Mouse (Mus musculus): ENCODE results near the gene Znrf3. TPM values are rescaled to one million over a fixed set of nuclear protein-coding genes. Genes with fewer than 3 reads are reported as not detected.

Znrf3 gene
- total RNA-seq, 2 experiments from 2014 or later = 20.2 to 24.1 TPM

DNA sequence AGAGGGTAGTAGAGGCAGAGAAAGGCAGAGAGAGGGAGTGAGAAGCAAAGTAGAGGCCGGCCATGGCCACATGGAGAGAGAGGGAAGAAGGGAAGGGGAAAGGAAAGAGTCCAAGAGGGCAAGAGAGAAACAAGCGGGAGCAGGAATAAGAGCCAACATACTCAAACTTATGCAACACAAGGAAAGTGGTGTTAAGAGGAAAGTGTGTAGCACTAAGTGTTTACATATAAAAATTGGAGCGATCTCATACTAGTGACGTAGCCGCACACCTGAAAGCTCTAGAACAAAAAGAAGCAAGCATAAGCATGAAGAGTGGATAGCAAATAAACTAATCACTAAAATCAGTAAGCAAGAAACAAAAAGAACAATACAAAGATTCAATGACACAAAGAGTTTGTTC lies 95.2 kb downstream of the Znrf3 start:
- DNase-seq (ENCODE audit: low spot score in 2 of 2) = no peak
- Histone ChIP-seq H3K4me3 (no peak overlapping the region), H3K27ac (no peak overlapping the region)
- no peak for TF ChIP-seq CTCF (conservative IDR thresholded peaks at IDR 0.05)

DNA sequence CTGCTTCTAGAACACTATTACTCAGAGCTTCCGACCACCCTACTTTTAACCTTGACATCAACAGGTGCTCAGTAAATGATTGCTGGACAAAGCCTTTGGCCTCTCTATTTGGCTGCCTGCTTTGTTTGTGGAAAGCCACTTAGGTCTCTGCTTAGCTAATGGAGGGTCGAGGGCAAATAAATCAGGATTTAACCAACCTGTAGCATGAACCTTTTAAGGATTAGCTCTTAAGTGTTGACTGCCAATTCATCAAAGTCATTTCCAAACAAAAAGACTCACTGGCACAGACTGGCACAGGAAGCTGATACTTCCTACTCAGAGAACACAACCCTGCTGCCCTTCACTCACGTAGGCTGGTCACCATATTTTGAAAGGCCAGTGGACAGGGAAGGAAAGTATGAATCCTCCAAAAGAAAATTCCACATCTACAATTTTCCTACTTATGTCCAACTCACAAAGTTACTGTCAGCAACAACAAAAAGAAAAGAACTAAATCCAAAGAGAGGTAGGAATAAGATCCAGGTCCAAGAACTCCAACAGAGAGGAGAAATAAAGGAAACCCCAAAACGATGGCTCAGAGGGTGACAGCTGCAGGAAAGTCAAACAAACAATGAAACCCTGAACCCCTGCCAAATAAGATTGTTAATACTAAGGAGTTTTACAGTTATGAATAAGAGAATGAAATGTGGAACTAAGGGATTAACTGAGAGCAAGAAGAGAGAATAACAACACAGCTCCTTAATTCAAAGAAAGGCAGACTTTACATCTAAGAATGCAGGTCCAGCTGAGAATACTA lies 97.6 kb downstream of the Znrf3 start:
- TF ChIP-seq CTCF (conservative IDR thresholded peaks at IDR 0.05) = no peak
- DNase-seq (ENCODE audit: low spot score in 2 of 2) = no peak
- no peak overlapping the region for H3K27ac ChIP-seq
- no peak overlapping the region for H3K4me3 ChIP-seq

DNA sequence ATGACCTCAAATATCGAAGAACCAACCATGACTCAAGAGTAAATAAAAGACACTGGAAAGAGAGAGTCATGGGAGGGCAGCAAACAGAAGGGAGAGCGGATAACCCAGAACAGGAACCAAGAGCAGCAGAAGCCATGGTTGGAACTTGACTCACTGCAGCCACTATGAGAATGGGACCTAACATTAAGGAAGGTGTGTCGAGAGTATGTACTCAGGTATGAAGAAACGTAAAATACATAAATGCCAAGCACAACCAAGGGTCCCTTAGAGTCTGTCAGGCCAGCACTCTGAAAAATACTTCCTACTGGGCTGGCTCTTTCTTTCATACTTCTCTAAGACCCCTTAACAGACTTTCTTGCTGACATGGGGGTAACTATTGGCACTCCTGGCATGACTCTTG lies 100.9 kb downstream of the Znrf3 start:
- H3K4me3 ChIP-seq = no peak overlapping the region
- no peak for DNase-seq (ENCODE audit: low spot score in 2 of 2)
- H3K27ac ChIP-seq = no peak overlapping the region
- TF ChIP-seq CTCF (conservative IDR thresholded peaks at IDR 0.05) = no peak

DNA sequence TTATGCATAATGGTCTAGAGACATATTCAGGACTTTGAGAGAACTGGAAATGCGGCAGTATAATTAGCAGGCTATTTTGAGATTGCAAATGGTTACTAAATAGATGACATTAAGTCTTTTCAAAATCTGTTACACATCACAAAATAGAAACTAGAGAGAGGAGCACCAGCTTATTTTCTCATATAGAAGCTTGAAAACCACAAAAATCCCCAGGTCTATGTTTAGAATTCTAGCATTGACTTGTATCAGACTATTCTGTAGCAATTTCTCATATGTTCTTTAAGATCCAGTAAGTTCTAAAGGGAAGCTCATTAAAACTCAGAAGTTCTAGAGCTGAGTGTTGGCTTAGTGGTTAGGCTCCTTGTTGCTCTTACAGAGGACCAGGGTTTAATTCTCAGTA lies 104.9 kb downstream of the Znrf3 start:
- Histone ChIP-seq H3K27ac (no peak overlapping the region), H3K4me3 (no peak overlapping the region)
- TF ChIP-seq CTCF (conservative IDR thresholded peaks at IDR 0.05) = no peak
- no peak for DNase-seq (ENCODE audit: low spot score in 2 of 2)

DNA sequence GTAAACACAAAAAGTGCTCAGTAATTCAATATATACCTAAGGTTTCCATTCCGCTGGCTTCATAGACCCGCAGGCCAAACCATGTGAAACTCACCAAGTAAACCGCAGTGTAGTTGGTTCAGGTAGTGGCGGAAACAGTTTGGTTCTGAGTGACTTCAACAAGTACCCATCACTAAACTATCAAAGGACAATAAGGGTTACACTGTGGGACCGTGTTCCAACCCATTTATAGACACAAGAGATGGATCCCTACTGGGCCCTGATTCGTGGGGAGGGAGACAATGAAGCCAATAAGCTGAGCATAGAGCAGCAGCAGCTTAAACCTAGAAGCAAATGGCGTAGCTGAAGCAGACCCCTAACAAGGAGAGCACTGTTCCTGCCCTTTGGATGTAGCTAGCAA lies 107.8 kb downstream of the Znrf3 start:
- Histone ChIP-seq H3K27ac (no peak overlapping the region), H3K4me3 (no peak overlapping the region)
- DNase-seq (ENCODE audit: low spot score in 2 of 2) = no peak
- TF ChIP-seq CTCF (conservative IDR thresholded peaks at IDR 0.05) = no peak

DNA sequence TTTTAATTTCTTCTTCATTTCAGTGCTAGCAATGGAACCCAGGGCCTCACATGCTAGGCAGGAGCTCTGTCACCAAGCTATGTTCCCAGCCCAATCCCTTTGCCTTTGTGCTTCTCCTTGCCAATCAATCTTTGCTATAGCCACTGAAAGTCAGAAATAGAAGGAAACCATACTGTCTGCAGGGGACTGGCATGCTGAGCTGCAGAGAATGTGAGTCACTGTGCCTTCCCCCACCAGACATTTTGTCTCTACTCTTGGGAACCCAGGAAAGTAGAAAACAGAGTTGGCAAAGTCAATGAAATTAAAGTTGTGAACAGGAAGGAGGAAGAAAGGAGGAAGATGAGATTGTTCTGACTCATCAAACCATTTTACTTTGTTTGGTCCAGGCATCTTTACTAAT lies 108.4 kb downstream of the Znrf3 start:
- DNase-seq (ENCODE audit: low spot score in 2 of 2) = no peak
- TF ChIP-seq CTCF (conservative IDR thresholded peaks at IDR 0.05) = no peak
- no peak overlapping the region for H3K27ac ChIP-seq
- no peak overlapping the region for H3K4me3 ChIP-seq

DNA sequence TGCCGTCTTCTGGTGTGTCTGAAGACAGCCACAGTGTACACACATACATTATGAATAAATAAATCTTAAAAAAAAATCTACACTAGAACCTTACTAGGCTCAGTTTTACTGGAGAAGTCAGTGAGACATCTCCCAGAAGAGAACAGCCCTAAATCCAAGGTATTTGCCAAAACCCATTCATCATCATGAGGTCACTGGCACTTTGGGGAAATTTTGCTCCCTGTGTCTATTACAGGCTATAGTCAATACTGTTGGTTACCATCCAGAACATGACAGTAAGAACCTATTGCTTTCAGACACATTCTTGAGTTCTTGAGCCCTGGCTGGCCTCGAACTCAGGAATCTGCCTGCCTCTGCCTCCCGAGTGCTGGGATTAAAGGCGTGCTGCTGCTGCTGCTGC lies 113.8 kb downstream of the Znrf3 start:
- H3K27ac ChIP-seq = no peak overlapping the region
- no peak for TF ChIP-seq CTCF (conservative IDR thresholded peaks at IDR 0.05)
- H3K4me3 ChIP-seq = no peak overlapping the region
- no peak for DNase-seq (ENCODE audit: low spot score in 2 of 2)

DNA sequence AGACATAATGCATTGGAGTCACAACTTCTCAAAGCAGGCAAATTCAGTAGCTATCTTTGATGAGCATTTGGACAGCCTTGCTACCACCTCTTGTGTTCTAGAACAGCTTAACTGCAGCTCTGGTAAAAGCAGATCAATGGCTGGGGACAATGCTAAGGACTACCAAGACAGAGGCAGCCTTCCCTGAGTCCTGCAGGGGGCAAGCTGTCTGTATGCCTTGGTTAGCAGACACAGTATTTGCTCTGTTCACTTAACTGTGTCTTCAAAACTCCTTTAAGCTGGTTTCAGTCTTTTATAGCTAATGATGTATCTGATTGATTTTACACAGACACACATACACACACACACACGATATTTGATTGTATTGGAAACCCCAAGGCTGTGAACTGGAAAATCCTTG lies 117.0 kb downstream of the Znrf3 start:
- Histone ChIP-seq H3K27ac (no peak overlapping the region), H3K4me3 (no peak overlapping the region)
- DNase-seq (ENCODE audit: low spot score in 2 of 2) = no peak
- TF ChIP-seq CTCF (conservative IDR thresholded peaks at IDR 0.05) = peak; percentile 55

DNA sequence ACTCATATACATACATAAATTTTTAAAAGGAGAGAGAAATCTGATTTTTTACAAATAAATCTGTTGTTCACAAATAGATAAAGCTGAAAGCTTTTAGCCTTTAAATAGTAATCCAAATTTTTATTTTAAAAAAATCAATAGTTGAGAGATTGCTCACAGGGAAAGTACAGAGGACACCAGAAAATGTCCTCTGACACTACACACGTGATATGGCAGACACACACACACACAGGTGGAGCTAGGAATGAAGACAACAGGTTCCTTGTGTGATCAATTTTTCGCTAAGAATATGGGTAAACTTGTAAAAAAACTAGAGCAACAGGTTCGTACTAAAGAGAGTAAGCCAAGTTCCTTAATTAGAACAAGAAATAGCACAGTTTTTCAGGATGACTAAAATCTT lies 118.4 kb downstream of the Znrf3 start:
- Histone ChIP-seq H3K4me3 (no peak overlapping the region), H3K27ac (no peak overlapping the region)
- TF ChIP-seq CTCF (conservative IDR thresholded peaks at IDR 0.05) = no peak
- DNase-seq (ENCODE audit: low spot score in 2 of 2) = no peak

DNA sequence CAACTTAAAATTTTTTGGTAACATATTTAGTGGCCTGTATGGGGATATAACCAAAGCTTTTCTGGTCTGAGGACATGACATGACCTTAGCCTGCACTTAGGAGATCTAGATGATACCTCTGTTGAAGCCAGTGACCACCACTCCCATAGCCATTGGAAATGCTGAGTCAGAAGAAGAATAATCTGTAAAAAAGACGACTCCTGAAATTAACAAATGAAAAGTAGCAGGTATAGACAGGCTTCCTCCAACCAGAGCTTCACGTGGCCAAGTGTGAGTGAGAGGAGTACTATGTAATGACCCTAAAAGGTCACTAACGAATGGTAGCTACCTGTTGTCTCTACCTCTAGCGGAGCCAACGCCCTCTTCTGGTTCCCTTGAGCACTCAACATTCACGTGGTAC lies 119.4 kb downstream of the Znrf3 start:
- no peak overlapping the region for H3K27ac ChIP-seq
- H3K4me3 ChIP-seq = no peak overlapping the region
- TF ChIP-seq CTCF (conservative IDR thresholded peaks at IDR 0.05) = no peak

DNA sequence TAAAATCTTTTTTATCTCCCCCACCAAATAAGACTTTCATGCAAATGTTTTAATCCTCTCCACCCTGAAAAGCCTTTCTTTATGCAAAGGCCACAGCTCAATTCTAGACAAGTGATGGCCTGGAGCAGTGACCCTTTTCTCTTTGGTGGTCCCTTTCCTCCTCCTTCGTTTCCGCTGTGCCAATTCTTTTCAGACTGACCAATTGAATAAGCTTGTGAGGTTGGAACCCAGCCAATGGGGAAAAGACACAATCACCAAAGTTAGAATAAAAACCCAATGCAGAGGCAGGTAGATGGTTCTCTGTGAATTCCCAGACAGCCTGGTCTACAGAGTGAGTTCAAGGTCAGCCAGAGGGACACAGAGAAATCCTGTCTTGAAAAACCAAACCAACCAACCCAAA lies 120.4 kb downstream of the Znrf3 start:
- TF ChIP-seq CTCF (conservative IDR thresholded peaks at IDR 0.05) = no peak
- DNase-seq (ENCODE audit: low spot score in 2 of 2) = no peak

More for the DNA sequence above, 119.4 kb downstream of the Znrf3 start:
- no peak for DNase-seq (ENCODE audit: low spot score in 2 of 2)

DNA sequence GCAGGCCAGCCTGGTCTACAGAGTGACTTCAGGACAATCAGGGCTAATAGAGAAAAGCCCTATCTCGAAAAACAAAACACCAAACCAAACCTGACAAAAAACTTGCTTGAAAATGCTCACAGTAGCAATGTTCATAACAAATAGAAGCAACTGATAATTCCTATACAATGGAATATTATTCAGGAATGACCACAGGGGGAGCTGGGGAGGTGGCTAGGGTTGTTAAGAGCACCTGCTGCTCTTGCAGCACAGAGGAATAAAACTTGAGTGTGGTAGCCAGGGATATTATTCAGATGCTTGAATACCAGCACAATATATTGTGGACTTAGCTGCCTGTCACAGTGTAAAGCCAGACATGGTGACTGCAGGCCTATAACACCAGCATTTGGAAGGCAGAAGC lies 123.0 kb downstream of the Znrf3 start:
- Histone ChIP-seq H3K27ac (no peak overlapping the region), H3K4me3 (no peak overlapping the region)
- DNase-seq (ENCODE audit: low spot score in 2 of 2) = no peak
- peak; percentile 59 for TF ChIP-seq CTCF (conservative IDR thresholded peaks at IDR 0.05)

More for the DNA sequence above, 120.4 kb downstream of the Znrf3 start:
- Histone ChIP-seq H3K4me3 (no peak overlapping the region), H3K27ac (peak overlapping the region; percentile 39; the same call in 1 of the 2 replicates)

DNA sequence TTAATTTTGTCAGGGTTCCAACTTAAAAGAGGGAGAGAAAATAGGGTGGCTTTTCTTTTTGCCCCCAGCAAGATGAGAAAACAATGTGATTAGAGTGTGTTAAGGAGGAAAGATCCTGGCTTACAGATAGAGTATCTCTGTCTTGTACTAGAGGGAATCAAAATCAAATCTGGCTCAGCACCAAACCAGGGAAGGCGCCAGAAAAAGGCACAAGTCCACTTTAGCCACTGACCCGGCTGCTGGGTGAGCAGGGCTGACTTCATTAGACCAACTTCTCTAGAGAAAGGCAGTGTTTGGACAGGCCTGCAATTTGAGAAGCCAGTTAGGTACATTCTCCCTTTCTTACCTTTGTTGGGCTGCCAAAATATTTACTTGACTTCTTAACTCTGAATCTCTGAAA lies 125.7 kb downstream of the Znrf3 start:
- TF ChIP-seq CTCF (conservative IDR thresholded peaks at IDR 0.05) = no peak
- Histone ChIP-seq H3K27ac (peak overlapping the region; percentile 82), H3K4me3 (no peak overlapping the region)
- no peak for DNase-seq (ENCODE audit: low spot score in 2 of 2)

DNA sequence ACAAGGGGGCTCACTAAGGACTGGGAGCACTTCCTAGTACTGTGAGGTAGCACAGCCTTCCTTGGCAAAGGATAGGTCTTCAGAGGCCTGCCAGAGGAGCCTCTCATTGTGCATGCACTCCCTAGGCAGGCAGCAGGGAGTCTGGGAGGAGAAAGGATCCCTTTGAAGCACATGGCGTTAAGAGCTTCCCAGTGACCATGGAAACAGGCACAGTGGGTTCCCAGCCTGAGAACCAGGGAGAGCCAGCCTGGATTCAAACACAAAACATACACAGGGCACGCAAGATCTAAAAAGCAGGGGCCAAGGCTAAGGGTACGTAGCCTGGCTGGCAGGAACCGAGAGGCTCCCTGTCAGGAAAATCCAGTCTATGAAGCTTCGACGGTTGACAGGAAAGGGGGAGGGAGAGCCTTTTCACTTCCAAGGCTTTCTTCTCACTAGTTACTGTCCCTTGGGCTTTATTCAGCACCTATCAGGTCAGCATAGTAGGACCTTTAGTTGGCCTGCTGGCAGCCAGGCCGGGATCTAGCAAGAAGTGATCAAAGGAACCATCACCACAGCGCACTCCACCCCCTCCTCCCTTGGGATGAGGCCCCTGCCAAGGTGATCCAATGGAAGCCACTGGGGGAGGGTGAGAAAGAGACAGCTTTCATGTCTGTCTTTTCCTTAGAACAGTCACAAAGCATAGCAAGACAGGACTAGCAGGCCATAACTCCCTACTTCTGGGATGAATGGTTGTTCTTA lies 126.4 kb downstream of the Znrf3 start:
- H3K4me3 ChIP-seq = no peak overlapping the region
- peak overlapping the region; percentile 82 for H3K27ac ChIP-seq
- DNase-seq (ENCODE audit: low spot score in 2 of 2) = peak; percentile 47 to 75
- TF ChIP-seq CTCF (conservative IDR thresholded peaks at IDR 0.05) = peak; percentile 34
